Mouse (Mus musculus): Measurements from ENCODE around the gene Wdr62.

DNA sequence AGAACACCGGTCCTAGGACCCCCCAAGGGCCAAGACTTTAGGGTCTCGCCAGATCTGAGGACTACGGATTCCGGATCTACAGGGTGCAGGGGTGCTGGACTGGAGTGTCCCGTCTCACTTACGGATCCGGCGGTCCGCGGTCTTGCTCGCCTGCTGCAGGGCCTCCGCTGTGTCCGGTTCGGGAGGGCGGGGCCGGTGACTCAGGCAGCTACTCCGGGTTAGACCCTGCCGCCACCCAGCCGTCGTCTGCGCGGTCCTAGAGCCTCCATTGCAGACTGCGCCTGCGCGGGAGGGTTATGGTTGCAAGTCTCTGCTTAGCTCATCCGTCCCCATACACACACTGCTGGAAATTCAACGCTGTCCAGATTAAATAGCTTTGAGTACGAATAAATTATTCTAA is 85.3 kb downstream of the Wdr62 start:
- TF ChIP-seq CTCF (IDR thresholded peaks at IDR 0.05; ENCODE audit: low read depth, low read length) (no peak), POLR2A (IDR thresholded peaks at IDR 0.05; ENCODE audit: insufficient read depth, low read length) (peak; percentile 41)

Data from ES-Bruce4 (cell line).